Mouse (Mus musculus) lung, postnatal 14 days (tissue): ENCODE measurements at regions not wholly inside any gene's neighbourhood (a gene's known extent, or its start where the extent isn't known, plus 50 kb on each side); places are given as distances from the start of the nearest gene placed in this dataset.

Experiments
- DNase-seq: peaks from one replicate; pipeline ENCODE4 v3.0.0; 2021

DNA sequence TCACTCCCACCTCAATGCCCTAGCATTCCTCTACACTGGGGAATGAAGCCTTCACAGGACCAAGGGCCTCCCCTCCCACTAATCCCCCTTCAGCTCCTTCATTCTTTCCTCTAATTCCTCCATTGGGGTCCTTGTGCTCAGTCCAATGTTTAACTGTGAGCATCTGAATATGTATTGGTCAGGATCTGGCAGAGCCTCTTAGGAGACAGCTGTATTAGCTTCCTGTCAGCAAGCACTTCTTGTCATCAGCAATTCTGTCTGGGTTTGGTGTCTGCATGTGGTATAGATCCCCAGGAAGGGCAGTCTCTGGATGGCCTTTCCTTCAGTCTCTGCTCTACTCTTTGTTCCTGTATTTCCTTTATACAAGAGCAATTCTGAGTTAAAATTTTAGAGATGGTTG, 426.8 kb upstream of the 2610001J05Rik start:
- no peak for DNase-seq

DNA sequence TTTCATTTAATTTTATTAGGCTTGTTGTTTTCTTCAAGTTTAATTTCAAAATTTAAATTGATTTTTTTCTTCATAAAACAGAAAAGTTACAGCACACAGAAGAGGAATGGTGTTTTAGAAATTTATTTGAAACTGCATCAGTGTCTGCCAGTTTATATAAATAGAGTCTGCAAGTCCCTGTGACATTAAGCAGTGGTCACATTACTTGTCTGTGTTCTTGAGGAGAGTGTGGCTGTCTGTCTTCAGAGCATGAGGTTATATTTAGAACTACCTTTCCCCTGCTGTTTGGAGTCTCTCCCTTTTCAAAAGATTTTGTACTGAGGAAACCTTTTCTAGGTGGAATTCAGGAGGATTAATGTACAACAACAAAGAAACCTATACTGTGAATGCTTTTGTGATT, 426.1 kb upstream of the 2610001J05Rik start:
- DNase-seq = no peak

DNA sequence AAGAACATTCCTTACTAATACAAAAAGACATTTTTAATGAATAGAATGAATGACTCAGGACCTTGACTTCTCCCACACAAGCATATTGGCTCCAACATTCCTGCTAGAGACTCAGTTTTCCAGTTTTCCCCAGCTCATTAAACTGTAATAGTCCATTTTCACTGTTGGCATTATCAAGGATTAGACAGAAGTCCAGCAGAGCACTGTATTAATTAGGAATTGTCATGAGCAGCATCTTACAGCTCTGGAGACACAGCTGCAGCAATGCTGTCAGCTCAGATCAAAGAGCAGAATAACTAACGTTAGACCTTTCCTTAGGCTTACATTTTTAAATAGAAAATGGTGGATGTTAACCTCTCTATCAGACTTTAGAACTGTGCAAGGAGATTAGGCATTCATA, 419.5 kb upstream of the 2610001J05Rik start:
- no peak for DNase-seq

DNA sequence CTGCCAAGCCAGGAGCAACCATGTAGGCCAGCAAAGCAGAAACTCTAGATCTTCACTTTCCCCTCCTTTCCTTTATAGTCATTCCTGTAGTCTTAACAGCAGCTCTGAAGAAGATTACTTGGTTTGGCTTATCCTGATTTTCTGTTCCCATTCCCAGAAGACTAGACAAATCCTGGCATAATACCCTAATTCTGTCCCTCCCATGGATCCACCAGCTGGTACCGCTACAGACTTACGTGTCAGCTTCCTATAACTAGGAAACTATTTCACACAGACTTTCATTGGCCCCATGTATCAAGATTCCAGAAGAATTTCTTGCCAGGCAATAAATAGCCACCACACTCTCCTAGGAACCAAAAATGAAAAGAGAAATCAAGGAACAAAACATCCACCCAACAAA, 410.2 kb upstream of the 2610001J05Rik start:
- no peak for DNase-seq

DNA sequence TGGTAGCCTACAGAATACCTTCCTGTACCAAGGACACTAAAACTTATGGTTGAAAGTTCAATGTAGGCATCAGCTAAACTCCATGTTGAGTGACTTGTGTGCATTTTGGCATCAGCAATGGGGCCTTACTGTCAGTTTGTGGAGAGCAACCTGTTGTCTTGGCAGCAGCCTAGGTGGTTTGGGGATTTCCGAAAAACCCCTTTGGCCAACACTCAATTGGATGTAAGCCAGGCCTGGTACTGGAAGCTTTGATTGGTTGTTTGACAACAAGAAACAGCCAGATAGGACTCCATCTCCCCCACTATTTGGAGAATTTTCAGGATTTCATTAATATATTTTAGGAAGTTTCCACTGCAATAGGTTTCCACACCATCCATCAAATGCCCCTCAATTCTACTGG, 390.6 kb upstream of the 2610001J05Rik start:
- DNase-seq = no peak

DNA sequence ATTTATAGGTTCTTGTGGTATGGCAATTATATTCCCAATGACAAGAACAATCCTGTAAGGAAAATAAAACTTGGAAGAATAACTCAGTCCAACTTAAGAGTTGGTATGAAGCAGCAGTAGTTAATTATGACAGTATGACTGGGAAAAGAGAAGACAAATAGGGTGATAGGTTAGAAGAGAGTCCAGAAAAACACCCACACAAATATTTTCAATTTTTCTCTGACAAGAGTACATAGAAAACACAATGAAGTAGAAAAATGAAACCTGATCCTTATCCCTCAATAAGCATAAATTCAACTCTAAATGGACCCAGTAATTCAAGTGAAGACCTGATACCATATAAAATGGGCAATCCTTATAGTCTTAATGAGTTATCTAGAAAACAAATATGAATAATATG, 369.0 kb upstream of the 2610001J05Rik start:
- no peak for DNase-seq

DNA sequence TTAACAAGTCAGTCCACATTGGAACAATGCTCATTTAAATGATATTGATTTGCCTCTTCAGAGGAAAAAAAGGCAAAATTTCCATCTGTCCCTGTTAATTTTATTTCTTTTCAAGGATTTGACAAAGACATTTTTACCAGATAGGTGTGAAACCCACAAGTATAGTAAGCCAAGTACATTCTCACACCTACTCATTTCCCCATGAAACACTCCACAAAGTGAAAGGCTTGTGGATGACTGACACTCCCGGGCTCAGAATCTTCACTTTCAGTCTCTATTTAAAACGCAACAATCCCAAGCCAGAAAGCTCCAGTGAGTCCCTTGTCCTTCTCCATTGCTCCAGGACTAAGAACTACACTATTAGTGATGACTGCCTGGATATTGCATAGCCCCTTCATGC, 367.8 kb upstream of the 2610001J05Rik start:
- no peak for DNase-seq

DNA sequence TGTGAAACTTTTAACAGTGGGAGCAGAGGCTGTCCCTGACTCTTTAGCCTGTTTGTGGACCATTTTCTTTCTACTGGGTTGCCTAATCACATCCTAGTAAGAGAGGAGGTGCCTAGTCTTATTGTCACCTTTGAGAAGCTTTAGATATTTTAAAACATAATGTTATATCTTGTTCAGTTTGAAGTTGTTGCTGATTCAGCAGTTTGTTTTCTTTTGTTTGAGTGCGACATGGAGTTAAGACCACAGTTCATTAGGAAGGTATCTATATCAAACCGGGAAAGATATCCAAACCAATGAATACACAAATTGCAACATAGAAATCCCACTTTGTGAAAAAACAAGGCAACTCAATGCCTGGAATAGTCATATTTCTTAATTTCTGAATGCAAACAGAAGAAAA, 359.5 kb upstream of the 2610001J05Rik start:
- no peak for DNase-seq

DNA sequence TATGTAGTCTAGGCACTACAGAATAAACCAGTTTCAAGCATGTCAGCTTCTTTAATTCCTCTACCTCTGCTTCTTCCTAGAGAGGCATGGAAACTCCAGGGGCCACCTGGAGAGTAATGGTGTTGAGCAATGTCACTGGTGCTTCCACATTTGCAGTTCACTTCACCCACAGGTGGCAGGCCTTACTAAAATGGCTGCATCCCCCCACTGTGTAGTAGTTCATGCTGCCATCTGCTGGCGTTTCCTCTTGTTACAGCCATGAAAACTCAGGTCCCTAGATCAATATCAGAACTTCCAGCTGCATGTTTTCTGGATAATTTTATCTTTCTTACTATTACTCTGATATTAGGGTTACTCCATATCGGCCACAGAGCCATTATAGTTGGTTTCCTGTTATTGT, 336.2 kb upstream of the 2610001J05Rik start:
- peak; percentile 5 for DNase-seq

DNA sequence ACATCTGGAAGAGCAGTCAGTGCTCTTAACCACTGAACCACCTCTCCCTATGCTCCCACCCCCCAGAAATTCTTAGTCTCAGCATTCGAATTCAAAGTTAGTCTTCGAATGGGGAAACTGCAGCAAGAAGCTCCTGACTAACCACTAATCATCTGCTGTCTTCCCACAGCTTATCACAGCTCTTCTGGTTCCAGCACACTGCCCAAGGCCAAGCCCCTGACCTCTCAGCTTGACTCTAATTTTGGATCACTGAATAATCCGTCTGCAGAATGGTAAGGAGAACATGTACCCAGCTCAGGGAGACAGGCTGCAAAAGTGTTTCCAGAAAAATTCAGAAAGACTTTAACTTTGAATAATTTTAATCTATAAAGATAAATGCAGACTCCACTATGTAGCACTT, 325.8 kb upstream of the 2610001J05Rik start:
- DNase-seq = no peak

DNA sequence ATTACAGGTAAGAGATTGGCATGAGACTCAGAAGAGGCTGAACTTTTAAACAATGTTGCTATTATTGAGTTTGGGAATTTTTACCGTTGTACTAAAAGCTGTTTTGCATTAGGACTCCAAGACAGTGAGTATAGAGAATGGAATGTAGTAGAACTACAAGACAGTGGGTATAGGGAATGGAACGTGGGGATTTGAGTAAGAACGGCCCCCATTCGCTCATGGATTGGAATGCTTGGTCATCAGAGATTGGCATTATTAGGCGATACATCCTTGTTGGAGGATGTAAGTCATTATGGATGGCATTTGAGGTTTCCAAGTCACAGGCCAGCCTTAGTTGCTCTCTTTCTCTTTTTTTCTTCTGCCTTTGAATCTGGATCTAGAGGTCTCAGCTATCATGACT, 324.0 kb upstream of the 2610001J05Rik start:
- DNase-seq = no peak

DNA sequence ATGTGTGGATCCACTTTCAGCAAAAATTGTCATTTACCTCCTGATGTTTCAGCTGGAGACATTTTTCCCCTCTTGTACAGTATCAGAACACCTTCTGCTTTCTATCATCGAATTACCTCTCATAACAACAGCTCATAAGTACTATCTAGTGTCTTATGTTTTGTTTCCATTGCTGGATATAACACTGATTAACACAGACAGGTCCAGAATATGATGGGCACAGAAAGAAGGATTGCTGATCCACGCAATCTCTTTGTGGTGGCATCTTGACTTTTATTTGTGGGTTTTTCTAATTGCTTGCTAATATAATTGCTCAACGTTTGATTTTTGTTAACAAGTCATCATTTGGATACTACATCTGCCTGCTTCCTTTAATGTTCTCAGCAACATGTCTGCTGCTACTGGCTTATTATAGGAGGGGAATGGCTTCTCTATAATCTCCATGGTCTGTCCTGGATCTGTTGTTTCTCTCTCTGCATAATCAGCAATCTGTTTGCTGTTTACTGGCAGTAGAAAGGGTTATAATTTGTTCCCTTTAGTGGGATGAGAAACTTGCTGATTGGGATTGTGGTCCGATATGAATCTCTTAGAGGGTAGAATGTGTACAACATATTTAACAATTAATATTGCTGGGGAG, 320.2 kb upstream of the 2610001J05Rik start:
- DNase-seq = no peak

DNA sequence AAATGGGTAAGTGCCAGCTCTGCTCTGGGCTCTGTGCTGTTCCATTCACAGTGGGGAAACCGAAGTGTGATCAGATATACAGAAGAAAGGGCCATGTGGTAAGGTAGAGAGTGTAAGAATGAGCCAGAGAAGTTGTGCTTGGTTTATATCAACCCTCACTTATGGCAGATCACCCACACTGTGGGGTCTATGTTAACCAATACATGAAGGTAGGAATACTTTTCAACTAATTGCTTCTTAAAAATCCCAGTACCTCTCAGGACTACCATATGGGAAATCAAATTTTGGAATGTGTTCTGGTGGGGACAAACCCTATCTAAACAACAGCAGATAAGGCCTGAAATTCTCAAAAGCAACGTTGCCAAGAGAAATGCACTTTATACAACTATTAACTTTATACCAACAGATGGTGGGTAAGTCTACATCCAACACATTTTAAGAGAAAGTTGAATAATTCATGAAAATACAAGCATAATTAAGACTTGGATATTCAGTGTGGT, 314.7 kb upstream of the 2610001J05Rik start:
- no peak for DNase-seq

DNA sequence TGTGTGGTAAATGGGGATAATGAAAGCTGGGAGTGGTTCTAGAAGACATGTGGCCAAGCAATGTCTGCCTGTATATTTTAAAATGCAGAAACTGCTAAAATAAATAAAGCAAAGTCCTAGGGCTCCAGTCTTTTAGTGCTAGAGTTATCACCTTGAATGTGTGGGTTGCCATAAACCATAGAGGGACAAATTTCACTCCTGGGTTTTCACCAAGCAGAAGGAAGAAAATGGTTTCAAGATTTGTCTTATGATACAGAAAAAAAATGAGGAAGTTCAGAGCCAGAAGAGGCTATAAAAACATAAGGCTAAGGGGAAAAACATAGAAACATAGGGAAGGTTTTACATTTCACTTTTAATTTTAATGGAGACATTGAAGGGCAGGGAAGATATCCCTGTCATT, 276.1 kb upstream of the 2610001J05Rik start:
- DNase-seq = no peak

DNA sequence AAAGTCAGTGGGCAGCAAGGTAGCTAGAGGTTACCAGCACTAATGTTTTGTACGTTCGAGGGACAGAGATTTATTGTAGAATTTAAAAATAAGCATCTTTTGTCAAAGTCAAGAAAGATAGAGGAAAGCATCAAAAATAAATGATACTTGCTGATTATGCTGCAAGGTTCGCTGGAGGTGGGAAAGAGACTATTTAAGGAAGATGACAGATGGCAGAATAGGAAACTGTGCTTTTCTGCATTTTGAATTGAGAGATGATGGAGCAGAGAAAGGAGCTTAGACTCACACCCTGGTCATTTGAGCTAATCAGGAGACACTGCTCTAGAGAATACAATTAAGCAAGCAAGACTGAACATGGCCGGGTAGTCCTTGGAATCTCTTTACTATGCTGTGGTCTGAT, 275.1 kb upstream of the 2610001J05Rik start:
- no peak for DNase-seq

DNA sequence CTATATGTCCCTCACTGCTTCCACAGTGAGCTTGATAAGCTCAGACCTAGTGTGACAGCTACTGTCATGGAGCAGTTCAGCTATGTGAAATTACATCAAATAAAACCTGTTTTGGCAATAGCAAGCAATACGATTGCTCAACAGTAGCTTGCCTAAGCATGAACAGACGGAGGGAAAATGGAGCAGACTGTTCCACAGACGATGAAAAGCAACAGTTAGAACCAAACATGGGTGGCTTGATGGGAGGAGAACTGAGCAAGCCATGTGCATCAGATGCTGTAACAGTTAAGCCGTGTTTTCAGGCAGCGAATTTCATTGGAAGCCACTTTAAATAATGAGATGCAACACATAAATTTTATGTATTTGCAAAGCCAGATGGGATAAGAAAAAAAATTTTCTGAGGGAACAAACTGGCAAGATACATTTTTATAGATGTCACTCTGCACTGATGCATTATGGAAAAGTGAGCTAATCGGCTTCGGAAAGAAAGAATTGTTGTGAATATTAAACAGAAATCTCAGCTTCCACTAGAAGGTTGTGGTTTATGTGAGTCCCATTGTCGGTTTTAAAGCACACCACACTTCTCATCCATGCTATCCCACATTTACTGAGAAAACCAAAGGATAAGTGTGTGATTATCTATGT, 270.9 kb upstream of the 2610001J05Rik start:
- DNase-seq = no peak

DNA sequence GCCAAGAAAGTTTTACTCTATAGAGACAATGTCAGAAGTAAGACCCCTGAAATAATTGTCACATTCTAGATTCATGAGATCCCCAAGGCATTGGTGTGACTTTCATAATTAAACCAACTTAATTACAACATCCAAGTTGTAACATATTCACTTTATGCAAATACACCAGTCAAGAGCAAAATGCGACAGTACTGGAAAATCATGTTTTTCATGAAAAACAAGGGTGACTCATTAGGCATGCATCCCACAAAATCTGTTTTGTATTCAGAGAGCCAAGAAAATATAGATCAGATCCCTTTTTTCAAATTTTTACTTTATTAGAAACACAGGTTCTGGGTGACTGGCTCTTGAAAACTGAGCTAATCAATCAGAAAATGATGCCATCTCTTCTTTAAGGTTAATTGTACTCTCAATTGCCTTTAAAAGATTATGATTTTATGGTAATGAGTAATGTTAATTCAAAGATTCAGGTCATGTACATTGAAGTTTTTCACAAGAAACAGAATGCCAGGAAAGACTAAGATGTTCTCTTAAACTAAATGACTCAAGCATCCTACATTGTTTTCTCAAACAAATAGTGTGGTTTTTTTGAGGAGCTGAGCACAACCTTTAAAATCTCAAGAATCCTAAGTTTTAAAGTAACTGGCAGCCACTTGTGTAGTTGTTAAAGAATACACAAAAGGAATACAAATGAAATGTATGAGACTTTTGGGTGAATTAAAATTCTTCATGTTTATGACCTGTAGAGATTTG, 259.2 kb upstream of the 2610001J05Rik start:
- no peak for DNase-seq

DNA sequence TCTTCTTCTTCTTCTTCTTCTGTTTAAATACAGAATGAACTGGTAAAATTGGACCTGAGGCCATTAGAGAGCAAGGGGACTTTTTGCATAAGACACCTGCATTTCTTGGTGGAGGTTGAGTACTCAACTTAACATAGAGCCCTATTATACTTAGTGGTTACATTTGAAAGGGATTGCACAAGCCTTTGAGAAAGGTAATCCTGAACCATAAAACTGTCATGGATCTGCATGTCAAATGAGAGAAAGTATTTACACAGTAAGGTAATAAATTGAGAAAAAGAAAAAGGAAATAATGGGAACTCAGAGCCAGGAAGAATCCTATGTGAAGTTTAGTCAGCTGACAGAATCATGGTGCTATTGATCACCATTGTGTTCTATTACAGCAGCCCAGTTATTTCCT, 258.1 kb upstream of the 2610001J05Rik start:
- no peak for DNase-seq

DNA sequence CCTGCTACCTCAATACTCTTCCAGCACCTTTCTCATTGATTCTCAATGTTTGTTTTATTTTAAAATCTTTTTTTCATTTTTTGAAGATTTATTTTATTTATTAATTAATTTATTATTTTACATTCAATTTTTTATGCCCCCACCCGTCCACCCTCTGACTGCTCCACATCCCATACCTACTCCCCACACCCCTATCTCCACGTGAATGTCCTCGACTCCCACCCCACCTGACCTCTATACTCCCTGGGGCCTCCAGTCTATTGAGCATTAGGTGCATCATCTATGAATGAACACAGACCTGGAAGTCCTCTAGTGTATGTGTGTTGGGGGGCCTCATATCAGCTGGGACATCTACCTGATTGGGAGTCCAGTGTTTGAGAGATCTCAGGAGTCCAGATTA, 251.0 kb upstream of the 2610001J05Rik start:
- DNase-seq = no peak

DNA sequence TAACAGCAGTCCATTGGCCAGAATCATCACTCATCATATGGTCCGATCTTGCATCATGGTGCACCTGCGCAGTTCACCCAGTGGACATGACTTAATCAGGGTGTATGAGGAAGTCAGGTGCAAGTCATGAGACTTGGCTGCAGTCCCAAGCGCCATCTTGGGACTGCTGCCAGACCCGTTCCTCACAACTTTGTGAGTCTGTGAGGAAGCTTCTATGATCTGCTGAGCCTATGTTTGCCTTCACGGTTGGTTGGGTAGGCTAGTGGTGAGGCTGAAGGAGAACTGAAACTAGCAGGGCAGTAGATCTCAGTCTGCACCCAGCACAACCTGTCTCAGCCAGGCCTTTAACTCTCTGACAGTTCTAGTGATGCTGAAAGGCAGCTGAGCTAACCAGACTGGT, 250.2 kb upstream of the 2610001J05Rik start:
- DNase-seq = no peak

DNA sequence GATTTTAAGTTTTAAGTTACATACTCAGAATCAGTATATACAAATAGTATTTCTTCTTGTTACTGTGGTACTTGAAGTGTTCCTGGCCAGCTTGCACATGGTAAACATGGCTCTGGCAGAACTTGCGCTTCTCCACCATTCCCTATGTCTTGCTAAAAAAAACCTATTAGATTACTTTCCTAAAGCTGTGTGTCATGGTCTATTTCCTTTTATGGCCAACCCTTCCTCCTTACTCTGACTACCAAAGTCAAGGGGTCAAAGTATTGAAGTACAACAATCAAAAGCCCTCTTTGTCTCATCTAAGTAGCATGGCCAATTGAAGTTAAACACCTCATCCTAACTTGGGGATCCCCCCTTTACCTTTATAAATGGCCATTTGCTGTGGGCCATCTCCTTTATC, 223.6 kb upstream of the 2610001J05Rik start:
- no peak for DNase-seq

DNA sequence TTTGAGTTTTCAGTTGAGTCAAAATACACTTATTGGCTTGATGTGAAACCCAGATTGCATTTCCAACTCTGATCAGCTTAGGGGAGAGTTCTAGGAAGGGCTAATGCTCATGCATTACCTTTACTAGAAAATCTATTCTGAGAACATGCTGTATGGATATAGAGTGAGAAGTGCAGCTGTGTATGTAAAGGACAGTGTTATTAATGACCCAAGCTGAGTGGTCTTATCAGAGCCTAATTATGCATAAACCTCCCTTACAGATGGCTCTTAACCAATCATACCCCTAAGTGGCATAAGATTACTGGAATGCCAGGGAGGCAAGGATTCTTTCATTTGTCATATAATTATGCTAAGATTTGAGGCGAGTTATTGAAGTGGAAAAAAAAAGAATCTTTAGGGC, 210.6 kb upstream of the 2610001J05Rik start:
- no peak for DNase-seq

DNA sequence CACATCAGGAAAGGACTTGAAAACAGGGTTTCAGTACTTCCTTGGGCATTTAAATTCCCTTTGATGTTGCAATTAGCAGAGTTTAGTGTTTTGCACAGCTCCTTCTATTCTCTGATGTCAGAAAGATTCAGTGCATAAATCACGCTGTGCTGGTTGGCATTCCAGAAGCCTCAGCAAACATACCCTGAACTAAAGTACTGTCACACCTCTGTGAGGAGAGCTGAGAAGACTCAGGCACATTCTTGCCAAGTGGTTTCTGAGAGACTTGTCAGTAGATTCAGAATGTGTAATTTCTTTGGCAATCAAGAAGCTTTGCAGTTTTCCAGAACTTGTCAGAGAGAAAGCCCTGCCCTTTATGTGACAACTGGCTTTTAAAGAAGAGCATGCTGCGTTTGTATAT, 192.4 kb upstream of the 2610001J05Rik start:
- no peak for DNase-seq

DNA sequence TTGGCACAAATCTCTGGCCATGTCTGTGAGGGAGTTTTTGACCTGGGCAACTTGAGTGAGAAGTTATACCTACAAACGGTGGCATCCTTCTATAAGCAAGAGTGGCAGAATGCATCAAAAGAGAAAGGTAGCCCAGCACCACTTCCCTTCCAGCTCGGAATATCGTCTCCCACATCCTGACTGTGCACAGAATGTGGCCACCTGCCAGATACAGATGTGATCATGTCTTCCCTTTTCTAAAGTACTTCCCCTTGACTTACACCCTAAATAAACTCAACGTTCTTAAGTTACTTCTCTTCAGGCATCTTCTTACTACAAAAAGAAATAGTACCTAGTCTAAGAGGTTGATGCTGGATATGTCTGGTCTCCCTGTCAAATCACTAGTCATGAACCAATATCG, 175.2 kb upstream of the 2610001J05Rik start:
- DNase-seq = no peak
